Mouse (Mus musculus) adipocyte (in vitro differentiated cells): Measurements from ENCODE around the gene Asphd1.
A peak's percentile ranks its signal among the peaks of the same experiment; 100 is the strongest.

Experiments
- DNase-seq: peaks from one replicate; pipeline ENCODE4 v3.0.0-alpha.2; 2016; ENCODE audit warnings: low spot score

Gene Asphd1

DNA sequence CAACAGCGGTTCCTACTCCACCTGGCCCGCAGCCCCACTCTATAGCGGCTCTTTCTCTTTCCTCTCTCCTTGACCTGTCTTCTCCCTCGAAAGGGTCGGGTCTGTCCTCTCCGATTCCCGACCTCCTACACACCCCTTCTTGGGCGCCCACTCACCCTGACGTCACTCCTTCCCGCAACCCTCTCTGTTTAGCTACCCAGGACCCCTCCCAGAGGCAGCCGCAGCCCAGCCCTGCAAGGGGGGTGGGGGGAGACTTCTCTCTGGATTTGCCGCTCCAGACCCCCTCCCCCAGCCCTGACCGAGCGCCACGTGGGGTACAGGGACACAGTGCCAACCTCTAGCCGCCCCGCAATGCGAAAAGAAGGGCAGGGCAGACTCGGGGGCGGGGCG is at the start of gene Asphd1:
Gene Asphd1, minus strand, starts transcription at position 180 of the 390 bp plus-strand sequence.
- no peak for DNase-seq

GRCm38 (mm10) chr7:126996449-126996848 is 47.1 kb upstream of the Asphd1 start:
- no peak for DNase-seq

DNA sequence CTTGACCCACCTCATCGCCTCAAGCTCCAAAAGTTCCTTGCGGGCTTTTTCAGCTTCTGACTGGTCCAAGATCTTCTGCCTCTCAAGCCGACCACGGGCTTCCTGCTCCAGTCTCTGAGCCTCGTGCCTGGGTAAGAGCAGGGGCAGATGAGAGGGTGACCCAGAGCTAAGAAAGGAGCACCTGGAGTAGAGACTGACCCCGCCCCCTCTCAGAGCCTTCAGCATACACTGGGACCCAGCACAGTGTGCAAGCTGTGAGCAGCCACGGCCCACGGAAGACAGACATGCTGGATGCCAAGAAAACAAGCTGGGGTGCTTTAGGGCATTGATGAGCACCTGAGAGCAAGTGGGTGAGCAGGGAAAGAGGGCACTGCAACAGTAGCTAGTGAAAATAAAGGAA is 39.4 kb upstream of the Asphd1 start:
- no peak for DNase-seq

- DNase-seq: no peak
These were observed 36.9 kb upstream of the Asphd1 start for GRCm38 (mm10) chr7:126986319-126986718.

DNA sequence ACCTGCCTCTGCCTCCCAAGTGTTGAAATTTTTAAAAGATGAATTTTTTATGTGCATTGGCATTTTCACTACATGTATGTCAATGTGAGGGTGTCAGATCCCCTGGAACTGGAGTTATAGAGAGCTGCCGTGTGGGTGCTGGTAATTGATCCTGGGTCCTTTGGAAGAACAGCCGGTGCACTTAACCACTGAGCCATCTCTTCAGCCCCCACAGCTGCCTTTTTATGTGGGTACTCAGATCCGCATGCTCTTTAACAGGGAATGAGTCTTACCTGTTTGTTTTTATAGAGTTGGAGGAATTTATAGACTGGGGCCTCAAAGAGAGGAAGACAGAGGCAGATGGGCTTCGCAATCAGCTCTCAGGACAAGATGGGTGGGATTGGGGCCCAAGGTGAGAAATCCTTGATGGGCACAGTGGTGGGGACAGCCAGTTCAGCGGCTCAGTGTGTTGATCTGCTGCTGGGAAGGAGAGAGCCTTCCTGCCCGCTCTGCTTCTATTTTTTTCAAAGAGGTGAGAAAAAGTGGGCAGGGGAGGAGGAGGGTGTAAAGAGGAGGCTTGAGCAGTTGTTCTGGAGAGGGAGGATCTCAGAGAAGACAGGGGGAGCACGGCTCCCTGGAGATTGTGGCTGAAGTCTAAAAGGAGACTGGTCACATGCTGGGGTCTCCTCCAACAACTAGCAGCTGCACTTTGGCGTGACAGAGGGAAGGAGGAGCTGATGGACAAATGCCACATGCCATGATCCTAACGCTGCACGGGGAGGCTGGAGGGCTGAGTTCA is 35.5 kb upstream of the Asphd1 start:
- DNase-seq: no peak

DNA sequence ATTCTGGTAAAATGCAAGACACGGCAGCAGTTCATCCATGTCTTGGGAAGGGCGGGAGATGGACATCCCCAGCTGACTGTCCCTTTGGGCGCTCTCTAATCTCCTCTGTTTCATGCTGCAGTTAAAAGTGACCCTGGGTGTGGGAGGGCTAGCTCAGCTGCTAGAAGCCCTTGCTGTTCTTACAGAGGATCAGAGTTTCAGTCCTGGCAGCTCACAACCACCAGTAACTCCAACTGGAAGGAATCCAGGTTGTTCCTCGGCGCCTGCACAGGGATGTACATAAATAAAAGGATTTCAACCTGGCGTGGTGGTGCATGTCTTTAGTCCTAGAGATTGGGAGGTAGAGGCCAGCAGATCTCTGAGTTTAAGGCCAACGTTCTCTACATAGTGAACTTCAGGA is 33.7 kb upstream of the Asphd1 start:
- DNase-seq: no peak

- no peak for DNase-seq
These were observed 32.7 kb upstream of the Asphd1 start for GRCm38 (mm10) chr7:126982054-126982453.

- DNase-seq: no peak
These were observed 32.2 kb upstream of the Asphd1 start for GRCm38 (mm10) chr7:126981601-126982000.

- no peak for DNase-seq
These were observed 29.5 kb upstream of the Asphd1 start for GRCm38 (mm10) chr7:126978841-126979240.

GRCm38 (mm10) chr7:126976878-126977459 is 27.6 kb upstream of the Asphd1 start:
- peak; percentile 4 for DNase-seq

DNA sequence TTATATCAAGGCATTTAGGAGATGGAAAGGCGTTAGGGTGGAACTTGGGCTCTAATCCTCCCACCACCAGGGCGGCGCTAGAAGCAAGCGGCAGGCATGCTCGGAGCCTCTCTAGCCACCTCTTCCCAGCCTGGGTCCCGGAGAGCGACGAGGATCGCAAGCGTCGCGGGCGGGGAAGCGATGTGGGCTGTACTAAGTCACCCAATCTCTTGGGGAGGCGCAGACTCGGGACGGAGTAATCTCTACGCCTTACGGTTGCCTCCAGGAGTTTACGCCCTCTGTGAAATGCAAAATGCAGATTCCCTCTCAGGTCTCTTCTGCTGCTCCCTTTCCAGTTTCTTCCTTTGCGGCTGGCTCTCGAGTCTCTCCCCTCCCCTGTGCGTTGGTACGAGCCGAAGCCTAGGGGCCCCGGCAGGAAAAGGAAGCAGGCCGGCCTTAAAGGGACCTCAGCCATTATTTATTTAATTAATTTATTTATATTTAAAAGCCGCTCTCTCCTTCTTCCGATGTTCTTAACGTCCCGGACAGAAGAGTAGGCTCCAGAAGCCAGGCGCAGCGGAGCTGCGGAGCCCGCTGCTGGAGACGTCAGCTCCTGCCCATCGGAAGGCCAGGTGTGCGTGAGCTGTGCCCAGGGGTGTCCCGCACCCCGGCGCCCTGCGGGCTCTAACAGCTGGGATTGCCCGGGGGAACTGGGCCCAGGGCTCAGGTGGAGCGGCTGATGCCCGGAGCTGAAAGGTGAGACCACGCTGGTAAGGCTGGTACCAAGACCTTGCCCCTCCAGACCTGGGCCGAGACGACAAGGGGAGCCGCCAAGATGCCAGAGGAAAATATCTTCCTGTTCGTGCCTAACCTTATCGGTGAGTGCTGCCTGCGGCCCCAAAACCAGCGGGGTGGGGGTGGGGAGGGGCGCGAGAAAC is 26.8 kb upstream of the Asphd1 start, which contains the start of gene Cdiptos:
Gene Cdiptos, minus strand, starts transcription at position 149 of the 917 bp plus-strand sequence.
- peak; percentile 93 for DNase-seq

- no peak for DNase-seq
These were observed 26.3 kb upstream of the Asphd1 start, which contains the start of gene Cdipt for GRCm38 (mm10) chr7:126975893-126975949. TSS of gene Cdipt (plus strand) at chr7:126975914.

DNA sequence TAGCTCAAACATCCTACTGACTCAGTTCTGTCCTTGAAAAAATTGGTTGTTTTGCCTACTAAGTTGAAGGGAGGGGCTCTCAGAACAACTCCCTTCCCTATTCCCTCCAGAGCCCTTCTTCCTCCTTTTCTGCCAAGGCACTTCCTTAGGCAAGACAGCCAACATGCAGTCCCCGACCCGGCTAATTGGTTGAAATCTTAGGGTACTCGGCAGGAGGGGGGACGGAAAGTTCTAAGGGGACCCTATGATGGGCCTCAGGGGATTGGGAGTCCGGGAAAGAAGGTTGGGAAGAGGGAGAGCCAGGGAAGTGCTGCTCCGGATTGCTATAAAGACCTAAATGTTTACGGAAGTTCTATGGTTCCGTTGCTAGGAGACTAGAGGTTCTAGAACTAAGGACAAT is 26.1 kb upstream of the Asphd1 start:
- DNase-seq: no peak

GRCm38 (mm10) chr7:126967361-126967760 is 18.0 kb upstream of the Asphd1 start:
- DNase-seq: no peak

DNA sequence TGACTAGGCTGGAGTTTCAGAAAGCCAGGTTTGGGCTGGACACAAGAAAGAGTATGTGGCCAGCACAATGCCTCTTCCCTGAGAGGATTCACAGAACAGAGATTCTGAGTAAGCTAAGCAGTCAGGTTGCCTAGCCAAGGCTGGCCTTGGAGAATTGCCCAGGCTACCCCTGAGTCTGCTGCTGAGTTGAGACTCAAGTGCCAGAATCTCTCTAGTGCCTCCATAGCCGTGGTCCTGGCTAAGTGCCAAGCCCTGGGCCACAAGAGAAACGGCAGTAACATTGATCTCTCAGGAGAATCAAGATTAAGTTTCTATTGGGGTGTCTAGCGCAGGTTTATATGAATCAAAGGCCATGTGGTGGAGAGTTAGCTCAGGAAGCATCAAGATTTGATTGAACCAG is 16.2 kb upstream of the Asphd1 start:
- no peak for DNase-seq

DNA sequence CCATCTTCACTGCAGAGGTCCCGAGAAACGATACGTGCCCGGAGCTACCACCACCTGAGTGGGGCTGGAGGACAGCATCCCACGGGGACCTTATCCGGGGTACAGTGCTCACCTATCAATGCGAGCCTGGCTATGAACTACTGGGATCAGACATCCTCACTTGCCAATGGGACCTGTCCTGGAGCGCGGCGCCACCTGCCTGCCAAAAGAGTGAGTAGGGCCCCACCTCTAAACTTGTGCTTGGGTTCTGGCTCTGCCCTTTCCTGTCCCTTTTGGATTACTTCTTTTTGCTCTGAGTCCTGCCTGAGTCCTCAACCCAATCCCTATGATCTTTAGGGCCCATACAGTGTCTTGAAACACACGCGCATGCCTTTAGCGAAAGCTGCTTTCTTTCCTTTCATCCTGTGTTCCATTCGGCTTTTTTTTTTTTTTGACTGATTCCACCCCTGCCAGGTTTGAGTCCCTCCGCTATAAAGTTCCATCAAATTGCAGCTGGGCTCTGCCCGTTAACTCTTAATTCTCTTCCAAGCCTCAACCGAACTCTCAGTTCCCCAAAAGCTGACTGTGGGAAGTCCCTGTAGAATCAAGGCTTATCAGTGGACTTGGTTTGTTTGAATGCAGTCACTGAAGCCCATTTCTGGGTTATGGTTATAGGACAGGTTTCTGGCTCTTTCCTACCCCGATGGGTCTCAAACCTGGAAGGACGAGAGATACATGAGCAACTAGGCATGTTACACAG is 14.3 kb upstream of the Asphd1 start:
- peak; percentile 35 for DNase-seq

- no peak for DNase-seq
These were observed 12.6 kb upstream of the Asphd1 start for GRCm38 (mm10) chr7:126961965-126962364.

DNA sequence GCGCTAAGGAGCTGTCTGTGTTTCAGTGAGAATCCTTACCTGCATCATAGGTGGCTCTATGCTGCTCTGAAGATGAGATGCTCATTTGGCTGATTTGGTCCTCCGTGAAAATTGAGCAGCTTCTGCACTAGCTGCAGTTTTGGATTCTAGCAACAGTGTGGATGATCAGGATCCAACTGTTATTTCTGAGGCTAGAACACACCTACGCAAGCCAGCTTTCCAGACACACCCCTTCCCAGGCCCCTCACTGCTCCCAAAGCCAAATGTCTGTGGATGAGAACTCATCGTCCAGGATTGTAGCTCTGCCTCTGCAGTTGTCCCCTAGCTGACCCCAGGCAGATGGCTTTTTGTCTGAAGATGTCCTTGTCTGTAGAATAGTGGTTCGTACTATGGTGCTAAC is 11.7 kb upstream of the Asphd1 start:
- no peak for DNase-seq

DNA sequence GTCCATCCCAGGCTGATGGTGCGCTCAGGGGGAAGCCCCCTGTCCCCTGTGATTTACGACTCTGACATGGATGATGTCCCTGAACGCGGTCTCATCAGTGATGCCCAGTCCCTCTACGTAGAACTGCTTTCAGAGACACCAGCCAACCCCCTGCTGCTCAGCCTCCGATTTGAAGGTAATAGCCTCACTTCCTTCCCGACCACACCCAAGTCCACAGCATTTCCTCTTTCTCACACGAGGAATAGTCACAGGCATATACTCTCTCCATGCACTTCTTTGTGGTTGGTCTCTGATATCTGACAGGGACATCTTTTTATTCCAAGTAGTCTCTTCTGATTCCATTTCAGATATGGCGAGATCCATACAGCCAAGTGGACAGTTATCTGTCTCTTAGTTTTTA is 10.4 kb upstream of the Asphd1 start:
- DNase-seq: no peak

- no peak for DNase-seq
These were observed 5.7 kb upstream of the Asphd1 start for GRCm38 (mm10) chr7:126955125-126955524.

- no peak for DNase-seq
These were observed 3.3 kb upstream of the Asphd1 start for GRCm38 (mm10) chr7:126952646-126953045.

DNA sequence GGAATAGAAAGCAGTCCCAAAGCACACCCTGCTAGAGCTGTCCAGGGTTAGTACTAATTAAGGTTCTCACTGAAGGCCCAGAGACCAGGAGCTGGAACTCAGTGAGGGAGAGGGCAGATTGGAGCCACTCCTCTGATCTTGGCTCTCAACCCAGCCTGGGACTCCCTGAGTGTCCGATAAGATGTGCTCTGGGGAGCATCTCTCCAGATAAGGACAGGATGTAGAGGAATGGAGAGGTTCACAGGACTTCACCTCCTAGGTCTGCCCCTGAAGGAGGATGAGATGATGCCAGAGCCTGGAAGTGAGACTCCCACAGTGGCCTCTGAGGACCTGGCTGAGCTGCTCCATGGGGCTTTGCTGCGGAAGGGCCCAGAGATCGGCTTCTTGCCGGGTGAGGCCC is 2.4 kb upstream of the Asphd1 start:
- no peak for DNase-seq
